Mouse (Mus musculus) lung, postnatal 14 days (tissue): ENCODE results near the gene Nfu1.

Experiments
- DNase-seq: peaks from one replicate; pipeline ENCODE4 v3.0.0; 2021

The Nfu1 gene

GRCm38 (mm10) chr6:87008887-87009286 is at the start of gene Nfu1:
TSS of gene Nfu1 (plus strand) at chr6:87009236.
- DNase-seq: no peak

- DNase-seq: no peak
Observed at GRCm38 (mm10) chr6:86963987-86964685, 44.9 kb upstream of the Nfu1 start.

- no peak for DNase-seq
Observed at GRCm38 (mm10) chr6:86967166-86967565, 41.9 kb upstream of the Nfu1 start.

GRCm38 (mm10) chr6:86973956-86974355 is 35.1 kb upstream of the Nfu1 start:
- DNase-seq: no peak

GRCm38 (mm10) chr6:86978156-86978908 is 30.7 kb upstream of the Nfu1 start:
- DNase-seq: no peak

GRCm38 (mm10) chr6:86978909-86979265 is 30.1 kb upstream of the Nfu1 start:
- DNase-seq: no peak

GRCm38 (mm10) chr6:86981206-86981605 is 27.8 kb upstream of the Nfu1 start:
- peak; percentile 4 for DNase-seq

- DNase-seq: no peak
Observed at GRCm38 (mm10) chr6:86985314-86986106, 23.5 kb upstream of the Nfu1 start.

- no peak for DNase-seq
Observed at GRCm38 (mm10) chr6:86989576-86989975, 19.5 kb upstream of the Nfu1 start.

- DNase-seq: peak; percentile 29
Observed at GRCm38 (mm10) chr6:86991041-86991440, 18.0 kb upstream of the Nfu1 start.

- no peak for DNase-seq
Observed at GRCm38 (mm10) chr6:86992349-86992748, 16.7 kb upstream of the Nfu1 start.

GRCm38 (mm10) chr6:86994254-86994653 is 14.8 kb upstream of the Nfu1 start:
- no peak for DNase-seq

GRCm38 (mm10) chr6:86996629-86997307 is 12.3 kb upstream of the Nfu1 start:
- DNase-seq: peak; percentile 18

- DNase-seq: no peak
Observed at GRCm38 (mm10) chr6:86997360-86997759, 11.7 kb upstream of the Nfu1 start.

- DNase-seq: no peak
Observed at GRCm38 (mm10) chr6:87001995-87002394, 7.0 kb upstream of the Nfu1 start.

GRCm38 (mm10) chr6:87002521-87003055 is 6.4 kb upstream of the Nfu1 start:
- DNase-seq: peak; percentile 94

GRCm38 (mm10) chr6:87004099-87004498 is 4.9 kb upstream of the Nfu1 start:
- no peak for DNase-seq

- DNase-seq: no peak
Observed at GRCm38 (mm10) chr6:87005577-87005976, 3.5 kb upstream of the Nfu1 start.

- DNase-seq: peak; percentile 96
Observed at GRCm38 (mm10) chr6:87009692-87010328, 774 bp downstream of the Nfu1 start.

- DNase-seq: peak; percentile 50
Observed at GRCm38 (mm10) chr6:87016916-87017315, 7.9 kb downstream of the Nfu1 start.

GRCm38 (mm10) chr6:87018874-87019273 is 9.8 kb downstream of the Nfu1 start:
- DNase-seq: no peak

- DNase-seq: no peak
Observed at GRCm38 (mm10) chr6:87021791-87022190, 12.8 kb downstream of the Nfu1 start.
